Mouse (Mus musculus) thymus, adult 18-20 months (tissue): ENCODE data around the gene Gm20518.

ENCODE experiments used
- DNase-seq, 2 experiments: peaks; one replicate each; pipeline ENCODE4 v3.0.0; 2022; ENCODE audit warnings: mixed read lengths in 2 of 2

Gm20518 gene

DNA sequence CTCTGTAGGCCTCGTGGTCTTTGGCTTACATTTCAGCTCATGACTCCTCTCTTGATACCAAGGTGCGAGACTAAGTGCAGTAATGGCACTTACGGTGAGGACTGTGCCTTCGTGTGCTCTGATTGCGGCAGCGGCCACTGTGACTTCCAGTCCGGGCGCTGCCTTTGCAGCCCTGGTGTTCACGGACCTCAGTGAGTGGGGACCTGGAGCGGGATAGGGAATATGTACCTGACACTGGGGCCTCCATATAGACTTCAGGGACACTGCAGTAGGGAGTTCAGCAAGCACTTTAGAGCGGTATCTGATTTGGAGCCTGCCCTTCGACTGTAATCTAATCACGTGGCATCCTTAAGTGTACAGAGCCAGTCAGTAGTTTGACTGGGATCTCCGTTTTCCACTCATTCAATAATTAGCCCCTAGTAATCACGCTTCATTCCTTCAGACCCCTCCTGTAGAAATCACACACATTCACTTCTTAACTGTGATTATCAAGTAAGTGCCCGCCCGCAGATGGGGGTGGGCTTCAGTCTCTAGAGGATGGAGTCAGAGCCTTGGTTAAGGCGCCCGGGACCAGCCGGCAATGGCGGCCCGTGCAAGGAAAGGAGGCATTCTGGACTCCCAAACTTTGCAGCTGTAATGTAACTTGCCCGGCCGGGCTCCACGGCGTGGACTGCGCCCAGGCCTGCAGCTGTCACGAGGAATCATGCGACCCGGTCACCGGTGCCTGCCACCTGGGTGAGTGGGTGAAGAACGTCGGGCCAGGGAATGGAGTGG is 87.6 kb downstream of the Gm20518 start:
- no peak for DNase-seq

DNA sequence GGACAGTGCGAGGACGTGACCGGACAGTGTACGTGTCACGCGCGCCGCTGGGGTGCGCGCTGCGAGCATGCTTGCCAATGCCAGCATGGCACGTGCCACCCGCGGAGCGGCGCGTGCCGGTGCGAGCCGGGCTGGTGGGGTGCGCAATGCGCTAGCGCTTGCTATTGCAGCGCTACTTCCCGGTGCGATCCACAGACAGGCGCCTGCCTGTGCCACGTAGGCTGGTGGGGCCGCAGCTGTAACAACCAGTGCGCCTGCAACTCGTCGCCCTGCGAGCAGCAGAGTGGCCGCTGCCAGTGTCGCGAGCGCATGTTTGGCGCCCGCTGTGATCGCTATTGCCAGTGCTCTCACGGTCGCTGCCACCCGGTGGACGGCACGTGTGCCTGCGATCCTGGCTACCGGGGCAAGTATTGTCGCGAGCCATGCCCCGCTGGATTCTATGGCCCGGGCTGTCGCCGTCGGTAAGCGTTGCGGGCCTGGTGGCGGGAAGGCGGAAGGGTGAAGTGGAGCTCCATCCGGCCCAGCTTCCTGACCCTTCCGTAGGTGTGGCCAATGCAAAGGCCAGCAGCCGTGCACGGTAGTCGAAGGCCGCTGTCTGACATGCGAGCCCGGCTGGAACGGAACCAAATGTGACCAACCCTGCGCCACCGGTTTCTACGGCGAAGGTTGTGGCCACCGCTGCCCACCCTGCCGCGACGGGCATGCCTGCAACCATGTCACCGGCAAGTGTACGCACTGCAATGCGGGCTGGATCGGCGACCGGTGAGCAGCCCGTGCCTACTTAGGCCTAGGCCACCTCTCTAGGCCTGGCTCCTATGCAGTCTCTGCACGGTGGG is 88.4 kb downstream of the Gm20518 start:
- DNase-seq = no peak

DNA sequence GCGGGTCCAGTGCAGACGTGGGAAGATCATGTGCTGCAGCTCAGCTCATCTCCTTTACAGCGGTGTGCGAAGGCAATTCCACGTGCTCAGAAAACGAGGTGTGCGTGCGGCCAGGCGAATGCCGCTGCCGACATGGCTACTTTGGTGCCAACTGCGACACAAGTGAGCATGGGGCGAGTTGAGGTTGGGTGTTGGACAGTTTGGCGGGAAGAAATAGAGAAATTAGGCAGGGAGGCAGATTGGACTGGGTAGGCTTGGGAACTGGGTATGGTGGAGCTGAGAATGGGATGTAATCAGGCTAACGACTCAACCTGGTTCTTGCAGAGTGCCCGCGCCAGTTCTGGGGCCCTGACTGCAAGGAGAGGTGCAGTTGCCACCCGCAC is 89.0 kb downstream of the Gm20518 start:
- no peak for DNase-seq

DNA sequence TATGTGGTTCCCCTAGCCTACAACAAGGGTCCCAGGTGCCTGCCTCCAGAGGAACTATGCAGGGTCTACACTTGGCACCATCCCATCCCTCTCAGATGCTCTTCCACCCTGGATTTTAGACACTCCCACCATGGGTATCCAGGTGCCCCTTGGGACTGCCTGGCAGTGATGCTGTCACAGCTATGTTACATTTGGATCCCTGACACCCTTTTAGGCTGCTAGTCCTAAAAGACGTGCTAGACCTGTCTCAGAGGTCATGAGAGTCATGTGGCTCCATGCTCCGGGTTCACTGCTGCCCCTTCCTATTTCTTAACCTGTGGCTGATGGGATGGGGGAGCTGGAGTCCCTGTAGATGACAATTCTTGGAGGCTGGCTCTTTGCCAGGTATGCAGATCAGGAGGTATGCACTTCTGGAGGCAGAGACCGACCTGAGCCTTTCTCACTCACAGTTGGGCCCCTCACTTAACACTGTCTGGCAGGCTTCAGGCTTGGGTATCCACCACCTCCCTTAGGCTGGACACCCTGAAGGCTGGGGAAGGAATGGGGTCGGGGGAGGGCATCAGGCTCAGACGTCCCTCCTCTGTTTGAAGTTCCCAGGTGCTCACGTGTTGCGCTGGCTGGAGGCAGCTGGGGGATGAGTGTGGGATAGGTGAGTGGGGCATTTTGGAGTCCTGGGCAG is 89.6 kb downstream of the Gm20518 start:
- no peak for DNase-seq

DNA sequence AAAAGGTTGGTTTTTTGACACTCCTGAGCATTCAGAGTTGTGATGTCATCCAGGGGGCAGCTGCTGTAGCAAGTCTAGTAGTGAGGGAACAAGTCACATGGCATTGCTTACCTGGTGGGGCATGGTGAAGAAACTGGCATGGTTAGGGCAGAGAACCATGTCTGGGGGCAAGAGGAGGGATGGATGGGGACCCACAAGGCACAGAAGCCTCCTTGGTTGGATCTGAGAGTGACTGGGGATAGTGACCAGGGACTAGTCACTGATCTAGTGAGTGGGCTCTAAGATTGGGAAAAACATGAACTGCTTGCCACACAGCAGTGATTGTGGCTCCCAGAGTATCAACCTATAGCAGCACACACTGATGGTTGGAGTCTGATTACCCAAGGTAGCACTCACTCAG is 91.9 kb downstream of the Gm20518 start:
- DNase-seq = no peak

DNA sequence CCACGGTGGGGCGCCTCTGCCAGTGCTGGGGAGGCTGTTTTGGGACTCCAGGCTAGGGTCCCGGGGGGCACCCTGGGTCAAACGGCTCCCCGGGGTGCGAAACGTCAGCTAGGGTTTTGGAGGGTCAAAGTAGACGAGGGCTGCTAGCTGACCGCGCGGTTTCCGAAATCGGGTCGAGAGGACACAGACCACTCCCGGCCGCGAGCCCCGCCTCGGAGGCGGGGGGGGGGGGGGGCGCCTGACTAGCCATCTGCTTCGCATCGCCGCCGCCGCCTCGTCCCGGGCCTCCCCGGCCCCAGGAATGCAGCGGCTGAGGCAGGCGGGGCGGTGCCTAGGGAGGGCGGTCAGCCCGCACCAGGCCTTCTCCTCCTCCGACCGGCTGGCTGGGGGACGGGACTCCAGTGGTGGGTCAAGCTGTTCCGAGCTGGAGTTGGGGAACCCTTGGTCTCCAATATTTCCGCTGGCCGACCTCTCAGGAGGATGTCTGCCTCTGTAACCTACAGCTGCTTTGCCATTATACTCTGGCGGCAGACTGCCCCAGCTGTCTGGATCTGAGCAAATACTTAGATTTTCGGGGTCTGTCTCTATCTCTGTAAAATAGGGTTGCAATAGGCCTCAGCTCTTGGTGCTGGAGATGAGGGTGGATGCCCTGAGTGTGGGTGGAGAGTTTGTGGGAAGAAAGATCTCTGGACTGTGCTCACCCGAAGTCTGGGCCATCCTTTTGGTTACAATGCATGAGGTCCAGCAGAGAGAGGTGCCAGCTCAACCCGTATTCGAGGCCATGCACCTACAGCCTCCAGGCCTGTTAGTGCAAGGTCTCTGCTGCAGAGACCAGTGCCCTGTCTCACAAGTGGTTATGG is 92.9 kb downstream of the Gm20518 start:
- DNase-seq = no peak

DNA sequence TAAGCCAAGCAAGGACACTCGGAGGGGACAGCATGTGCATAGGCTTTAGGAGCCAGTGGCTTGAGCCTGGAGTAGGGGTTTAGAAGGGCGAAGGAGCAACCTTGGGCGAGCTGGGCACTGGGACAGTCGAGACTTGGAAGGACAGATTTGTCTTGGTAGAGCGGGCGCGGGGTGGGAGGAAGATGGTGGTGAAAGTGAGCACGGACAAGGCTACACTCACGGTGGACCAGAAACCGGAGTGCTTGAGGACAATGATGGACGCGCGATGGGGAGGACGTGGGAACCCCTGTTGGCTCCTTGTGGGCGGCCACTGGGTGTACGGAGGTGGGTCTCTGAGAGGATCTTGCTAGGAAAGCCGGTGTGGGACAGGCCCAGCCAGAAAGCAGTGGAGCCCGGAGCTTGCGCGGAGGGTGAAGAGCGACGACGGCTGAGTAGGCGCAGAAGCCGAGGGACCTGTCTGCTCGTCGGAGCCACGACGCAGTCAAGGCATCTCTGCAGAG is 93.6 kb downstream of the Gm20518 start:
- DNase-seq = no peak

DNA sequence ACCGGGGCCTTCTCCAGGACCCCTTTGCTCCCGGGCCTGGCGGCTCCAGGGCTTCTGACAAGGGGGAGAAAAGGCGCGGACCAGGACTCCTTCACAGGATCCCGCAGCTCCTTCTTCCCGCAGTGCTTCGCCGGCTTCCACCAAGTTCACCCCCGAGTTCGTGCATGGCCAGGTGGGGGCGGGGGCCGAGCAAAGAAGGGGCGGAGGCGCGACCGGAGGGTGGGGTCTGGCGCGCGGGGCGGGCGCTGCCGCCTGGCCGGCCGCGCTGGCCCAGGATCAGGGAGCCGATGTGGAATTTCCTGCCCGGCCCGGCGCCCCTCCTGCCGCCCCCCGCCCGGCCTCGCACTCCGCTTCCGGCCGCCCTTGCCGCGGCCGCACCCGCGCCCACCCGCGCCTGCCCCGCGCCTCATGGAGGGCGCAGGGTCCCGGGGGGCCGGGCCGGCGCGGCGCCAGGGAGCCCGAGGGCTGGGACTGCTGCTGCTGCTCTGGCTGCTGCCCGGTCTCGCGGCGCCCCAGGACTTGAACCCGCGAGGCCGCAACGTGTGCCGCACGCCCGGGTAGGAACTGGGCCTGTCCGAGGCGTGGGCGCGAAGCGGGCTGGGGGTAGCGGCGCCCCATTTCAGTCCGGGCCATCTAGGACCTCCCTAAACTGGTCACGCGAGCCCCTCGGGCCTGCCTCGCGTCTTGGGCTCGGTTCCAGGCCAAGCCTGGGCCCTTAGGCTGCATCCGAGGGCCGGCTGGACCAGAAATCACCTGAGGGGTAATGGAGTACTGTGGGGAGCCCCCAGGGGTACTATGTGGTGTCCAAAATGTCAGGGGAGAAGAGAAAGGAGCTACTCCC is 94.3 kb downstream of the Gm20518 start, which contains the start of gene Scarf2:
Gene Scarf2 (plus strand): TSS at position 312 of the 841 bp plus-strand sequence.
- no peak for DNase-seq

DNA sequence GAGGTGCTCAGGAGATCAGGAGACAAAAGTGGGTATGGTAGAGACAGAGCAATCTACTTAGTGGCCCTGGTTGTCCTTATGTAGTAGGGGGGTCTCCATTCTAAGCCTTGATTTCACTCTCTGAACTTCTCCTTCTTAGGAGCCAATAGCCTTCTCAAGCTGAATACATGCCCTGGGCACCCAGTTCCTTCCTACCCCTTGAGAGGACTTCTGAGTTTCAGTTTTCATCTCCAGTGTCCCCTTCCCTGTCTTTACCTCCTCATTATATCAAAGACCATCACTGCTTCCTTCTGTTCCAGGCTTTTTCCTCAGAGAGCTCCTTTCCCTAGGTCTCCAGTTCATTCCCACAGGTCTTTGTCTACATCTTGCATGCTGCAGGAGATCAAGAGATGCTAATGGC is 95.0 kb downstream of the Gm20518 start:
- DNase-seq = no peak

DNA sequence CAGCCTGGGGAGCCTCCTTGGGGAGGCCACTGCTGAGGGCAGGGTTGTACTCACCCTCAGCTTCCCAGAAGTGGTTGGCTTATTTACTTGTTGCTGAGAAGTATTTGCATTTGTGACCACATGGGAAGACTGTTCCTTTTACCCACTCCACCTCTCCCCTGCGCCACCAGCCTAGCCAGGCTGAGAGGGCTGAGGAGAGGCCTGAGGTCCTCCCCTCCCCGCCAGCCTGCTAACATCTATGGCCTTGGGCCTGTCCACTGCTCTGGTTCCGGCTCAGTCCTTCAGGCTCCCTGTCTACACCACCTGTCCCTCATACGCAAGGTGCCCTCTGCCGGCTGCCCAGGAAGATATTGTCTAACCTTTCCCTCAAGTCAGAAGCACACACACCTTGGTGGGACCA is 95.8 kb downstream of the Gm20518 start:
- DNase-seq = no peak

DNA sequence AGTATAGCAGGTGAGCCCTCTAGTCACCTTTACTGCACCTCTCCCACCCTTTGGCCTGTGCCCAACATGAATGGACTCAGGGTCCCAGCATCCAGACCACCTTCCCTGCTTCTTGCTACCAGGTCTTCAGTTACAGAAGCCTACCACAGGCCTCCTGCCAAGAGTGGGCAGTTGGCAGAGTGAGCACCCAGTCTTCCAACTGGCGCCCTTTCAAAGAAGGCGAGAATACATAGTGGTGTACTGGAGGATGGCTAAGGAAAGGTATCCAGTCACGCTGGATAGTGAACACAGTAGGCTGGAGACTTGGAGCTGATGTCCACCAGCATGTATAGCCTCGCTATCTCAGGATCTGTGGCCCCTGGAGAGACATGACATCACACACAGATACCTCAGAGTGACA is 97.4 kb downstream of the Gm20518 start:
- DNase-seq = no peak

DNA sequence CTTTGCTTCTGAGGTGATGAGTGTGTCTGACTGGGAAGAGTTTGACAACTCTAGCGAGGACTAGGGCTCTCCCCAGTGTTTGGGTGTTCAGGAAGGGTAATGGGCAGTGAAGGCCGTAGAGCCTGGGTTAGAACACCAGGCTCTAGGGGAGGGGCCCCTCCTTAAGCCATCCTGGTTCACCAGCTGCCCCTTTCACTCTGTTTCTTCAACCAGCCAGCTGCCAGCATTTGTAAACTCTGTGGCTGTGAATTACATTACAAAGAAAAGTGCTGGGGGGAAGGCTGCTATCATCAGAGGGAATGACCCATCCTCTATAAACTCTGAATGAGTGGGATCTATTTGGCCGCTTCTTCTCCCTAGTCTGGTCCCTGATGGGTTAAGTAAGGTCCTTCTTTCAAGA is 98.7 kb downstream of the Gm20518 start:
- no peak for DNase-seq

DNA sequence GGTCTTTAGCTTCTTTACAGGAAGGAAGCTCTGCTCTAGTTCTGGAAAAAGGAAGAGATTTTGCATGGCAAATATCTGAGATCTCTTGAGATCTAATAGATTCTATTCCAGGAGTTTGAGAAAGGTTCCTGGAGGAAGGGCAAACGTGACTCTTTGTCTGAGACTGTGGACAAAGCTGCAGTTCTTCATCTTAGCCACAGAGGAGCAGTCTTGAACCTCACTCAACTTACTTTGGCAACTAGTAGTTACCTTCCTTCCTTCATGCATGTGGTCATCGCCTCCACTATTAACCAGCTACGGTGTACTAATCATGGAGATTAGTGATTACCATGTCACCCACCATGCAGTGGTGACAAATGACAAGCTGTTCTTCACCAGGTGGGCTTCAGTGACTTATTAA is 106.1 kb downstream of the Gm20518 start:
- no peak for DNase-seq
